Mouse (Mus musculus) natural killer cell, adult 2 months (primary cell): ENCODE results near the gene Gpd2.
A peak's percentile ranks its signal among the peaks of the same experiment; 100 is the strongest.

Experiments used
- DNase-seq, 2 experiments: peaks; one replicate each; pipeline ENCODE4 v3.0.0; 2022; ENCODE audit warnings: low spot score in 2 of 2

Gpd2 gene

DNA sequence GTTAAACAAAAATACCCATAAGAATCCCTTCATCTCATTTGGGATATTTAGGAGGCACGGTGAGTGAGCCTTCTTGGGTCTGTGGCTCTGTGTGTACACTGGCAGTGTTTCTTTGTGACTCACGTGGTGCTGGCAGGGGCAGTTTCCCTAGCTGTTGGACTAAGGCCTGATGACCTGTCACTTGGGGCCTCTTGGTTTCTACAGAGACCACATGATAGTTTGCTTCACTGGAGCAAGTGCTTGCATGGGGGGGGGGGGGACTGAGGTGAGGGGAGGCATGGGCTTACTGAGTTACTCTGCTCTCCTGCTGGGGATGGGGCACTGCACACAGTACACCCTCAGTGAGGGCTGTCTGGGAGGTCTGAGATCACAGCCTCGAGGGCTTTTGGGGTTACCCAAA is 64.1 kb downstream of the Gpd2 start:
- no peak for DNase-seq

DNA sequence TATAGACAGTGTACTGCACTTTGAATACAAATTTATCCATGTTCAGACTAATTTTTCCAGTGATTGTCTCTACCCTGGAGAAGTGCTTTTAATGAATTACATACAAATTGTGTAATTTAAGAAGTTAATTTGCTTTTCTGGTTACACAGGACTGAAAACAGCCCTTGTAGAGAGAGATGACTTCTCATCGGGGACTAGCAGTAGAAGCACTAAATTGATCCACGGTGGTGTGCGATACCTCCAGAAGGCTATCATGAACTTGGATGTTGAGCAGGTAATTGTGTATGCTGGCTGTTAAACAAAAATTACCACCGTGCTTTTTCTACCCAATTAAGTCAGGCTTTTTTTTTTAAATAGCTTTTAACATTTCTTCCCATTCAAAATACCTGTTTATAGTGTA is 66.8 kb downstream of the Gpd2 start:
- no peak for DNase-seq

DNA sequence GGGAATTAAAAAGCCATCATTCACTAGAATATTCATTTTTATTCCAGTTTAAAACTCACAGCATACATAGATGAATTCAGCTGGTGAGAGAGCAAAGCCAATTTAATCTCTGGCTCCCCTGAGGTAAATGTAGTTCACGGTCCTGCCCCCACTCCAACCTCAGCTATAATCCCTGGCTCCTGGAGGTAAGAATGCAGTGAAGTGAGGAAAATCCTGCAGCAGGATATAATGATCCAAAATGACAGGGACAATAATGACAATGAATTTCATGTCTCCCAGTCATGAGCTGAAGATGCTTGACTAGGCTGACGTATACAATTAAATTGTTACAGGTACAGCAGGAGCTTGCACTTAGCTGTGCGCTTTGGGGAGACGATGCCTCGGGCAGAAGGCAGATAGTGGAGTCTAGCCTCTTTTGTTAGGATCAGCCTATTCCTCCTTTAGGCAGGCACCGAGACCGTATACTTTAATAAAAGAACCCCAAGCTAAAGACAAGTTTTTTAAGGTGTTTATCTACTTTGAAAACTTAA is 74.9 kb downstream of the Gpd2 start:
- no peak for DNase-seq

DNA sequence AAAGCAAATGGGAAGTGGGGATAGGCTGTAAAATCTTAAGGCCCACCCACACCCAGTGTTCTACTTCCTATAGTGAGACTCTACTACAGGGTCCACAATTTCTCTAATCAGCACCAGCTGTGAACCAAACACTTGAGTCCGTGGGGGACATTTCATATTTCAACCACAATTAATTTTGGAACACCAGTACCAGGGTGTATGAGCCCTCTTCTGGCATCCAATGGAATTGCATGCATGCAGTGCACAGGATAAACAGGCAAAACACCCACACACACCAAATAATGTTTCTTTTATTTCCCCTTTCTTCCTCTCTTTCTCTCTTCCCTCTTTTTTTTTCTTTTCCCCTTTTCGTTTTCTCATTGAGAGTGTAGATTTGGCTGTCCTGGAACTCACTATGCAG is 78.6 kb downstream of the Gpd2 start:
- peak in 1 of 2 experiments; percentile 34 for DNase-seq

DNA sequence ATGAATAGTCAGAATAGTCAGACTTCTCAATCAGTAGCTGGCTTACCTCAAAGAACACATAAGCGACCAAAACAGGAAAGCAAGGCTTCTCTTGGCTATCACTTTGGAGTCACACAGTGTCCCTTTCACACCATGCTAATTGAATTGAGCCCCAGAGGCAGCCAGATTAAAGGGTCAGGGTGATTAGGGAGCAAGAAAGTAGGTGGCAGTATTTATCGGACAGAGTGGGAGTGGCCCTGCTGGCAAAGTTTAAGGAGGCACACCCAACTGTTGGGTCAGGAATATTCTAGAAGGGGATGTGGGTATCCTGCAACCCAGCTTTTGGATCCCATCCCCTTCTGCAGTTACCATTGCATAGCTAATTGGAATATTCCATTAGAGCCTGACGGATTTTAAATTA is 80.9 kb downstream of the Gpd2 start:
- DNase-seq: no peak

DNA sequence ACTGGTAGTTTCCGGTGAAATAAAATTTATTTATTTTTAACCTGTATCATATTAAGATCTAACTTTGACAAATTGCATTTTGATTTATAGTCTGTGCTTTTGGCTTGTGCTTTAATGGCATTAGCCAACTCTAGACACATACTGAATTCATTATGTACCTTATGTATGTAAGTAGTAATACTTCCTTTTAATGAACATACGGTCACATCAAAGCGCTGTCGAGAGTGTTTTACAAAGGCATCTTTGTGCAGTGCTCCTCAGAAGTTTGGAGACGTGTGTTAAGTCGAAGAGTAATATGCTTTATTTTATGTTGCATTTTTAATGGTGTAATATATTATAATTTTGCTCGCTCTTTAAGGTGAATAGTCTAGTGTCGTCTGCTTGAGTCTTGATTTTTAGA is 88.7 kb downstream of the Gpd2 start:
- no peak for DNase-seq

DNA sequence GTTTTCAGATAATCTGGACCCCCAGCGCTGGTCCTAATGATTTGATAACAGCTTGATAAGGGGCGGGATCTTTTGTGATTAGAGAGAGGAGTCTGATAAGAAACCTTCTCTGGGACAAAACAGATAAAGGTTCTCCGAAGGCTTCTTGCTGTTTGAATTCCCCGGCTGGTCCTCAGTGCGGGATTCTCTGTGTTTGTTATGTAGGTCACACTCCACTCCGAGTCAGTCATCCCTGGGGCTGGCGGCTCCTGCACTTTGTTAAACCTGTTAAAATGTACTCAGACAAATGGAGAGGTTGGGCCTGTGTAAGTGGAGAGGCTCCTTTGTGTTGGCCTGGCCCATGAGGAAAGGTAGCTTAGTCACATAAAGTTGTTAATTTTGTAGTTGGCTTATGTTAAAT is 91.9 kb downstream of the Gpd2 start:
- no peak for DNase-seq

DNA sequence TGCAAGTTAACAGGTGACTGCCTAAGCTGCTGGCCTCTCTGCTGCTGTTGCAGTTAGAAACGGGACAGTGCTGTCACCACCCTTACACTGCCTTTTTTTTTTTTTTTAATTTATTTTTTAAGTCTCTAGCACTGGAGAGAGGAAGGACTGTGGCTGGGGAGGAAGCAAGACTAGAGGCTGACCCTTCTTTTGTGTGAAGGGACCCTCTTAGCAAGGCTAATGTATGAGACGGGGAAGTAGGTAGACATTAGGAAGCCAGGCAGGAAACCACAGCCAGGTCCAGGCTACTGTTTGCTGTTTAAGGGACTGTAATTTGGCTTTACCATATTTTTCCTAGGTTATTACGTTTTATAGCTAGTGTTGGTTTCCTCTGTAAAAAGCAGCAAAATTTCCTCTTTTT is 93.4 kb downstream of the Gpd2 start:
- DNase-seq: peak in 1 of 2 experiments; percentile 1

DNA sequence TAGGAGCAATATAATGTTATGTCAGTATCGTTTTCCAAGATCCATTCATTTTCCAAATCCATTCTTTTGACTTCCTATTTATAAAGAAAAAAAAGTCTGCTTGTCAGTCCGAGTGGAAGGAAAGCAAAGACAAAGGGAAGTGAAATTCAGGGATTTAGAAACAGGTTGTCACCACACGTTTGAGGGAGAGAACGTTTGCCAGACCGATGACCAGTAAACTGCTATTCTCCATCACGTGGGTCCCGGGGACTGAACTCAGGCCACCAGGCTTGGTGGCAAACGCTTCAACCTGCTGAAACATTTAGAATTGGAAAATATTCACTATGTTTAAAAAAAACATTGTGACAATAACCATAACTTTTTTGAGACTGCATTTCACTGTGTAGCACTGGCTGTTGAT is 93.8 kb downstream of the Gpd2 start:
- no peak for DNase-seq

DNA sequence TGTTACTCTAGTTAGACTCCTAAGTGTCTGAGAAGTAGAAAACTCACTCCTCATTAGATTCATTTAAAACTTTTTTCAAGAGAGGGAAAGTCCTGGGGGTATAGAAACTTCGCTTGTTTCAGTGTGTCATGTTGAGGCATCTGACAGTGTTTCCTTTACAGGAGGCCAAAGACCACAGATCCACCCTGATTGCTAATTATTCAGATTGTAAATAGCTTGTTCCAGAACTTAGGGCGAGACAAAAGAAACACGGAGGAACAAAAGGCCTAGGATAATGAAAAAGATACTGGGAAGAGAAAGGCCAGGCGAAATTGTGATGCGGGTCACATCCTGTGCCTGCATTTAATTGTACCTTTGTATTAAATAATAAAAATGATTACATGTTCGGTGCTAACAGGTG is 96.0 kb downstream of the Gpd2 start:
- DNase-seq: no peak

DNA sequence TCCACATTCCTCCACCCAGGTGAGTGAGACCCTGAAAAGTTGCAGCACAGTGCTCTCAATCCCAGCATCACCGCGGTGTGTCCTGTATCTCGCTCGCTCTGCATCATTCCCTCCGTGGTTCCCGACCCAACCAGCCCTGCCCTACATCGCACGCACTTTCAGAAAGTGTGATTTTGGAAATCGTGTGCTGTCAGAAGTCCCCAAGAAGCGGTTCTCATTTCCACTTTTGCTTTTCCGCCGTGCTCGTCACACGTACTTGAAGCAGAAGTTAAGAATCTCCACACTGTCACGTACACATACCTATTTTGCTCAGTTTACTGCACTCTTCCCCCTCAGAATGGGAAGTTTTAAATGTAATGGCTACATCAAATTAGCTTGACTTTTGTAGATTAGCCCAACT is 98.0 kb downstream of the Gpd2 start:
- no peak for DNase-seq

DNA sequence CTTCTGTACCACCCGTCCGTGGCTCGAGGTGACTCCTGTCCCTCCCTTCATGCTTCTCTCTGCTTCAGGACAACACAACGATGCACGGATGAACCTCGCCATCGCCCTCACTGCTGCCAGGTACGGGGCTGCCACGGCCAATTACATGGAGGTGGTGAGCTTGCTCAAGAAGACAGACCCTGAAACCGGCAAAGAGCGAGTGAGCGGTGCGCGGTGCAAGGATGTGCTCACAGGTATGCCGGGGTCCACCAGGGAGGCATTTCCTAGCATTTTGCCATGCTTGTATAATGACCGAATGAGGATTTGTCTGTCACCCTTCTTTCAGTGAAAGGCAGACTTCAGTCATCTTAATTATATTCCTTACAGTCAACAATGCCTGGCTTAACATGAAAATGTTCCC is 101.3 kb downstream of the Gpd2 start:
- no peak for DNase-seq

DNA sequence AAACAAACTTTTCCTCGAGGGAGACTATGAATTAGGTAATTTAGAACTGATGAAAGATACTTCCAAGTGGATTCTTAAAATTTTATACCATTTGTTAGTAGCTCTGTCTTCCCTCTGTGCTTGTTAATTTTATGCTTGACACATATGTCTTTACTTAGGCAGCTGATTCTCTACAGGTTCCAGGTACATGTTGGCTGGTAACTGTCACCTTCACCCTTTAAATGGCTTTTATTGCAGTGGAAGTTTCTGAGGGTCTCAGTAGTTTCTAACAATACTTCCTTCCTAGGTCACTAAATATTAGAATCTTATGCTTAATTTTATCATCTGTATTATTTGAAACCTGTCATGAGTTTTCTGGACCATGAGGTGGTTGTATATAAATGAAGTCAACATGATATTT is 105.5 kb downstream of the Gpd2 start:
- DNase-seq: no peak

DNA sequence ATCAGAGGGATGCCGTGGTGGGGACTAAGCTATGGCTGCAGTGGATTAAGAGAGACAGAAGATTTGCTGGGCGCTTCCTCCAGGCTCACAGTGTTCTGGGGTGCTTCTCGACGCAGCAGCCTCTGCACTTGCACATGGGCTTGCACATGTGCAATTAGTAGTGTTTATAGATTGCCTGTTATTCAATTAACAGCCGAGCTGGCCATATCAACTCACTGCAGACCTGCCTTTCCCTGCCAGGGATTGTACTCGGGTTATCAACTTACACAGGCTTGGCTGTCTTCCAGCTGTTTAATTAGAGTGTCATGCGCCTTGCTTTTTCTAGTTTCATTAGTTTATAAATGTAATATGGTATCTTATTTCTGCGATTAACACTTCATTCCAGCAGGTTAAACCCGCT is 113.2 kb downstream of the Gpd2 start:
- no peak for DNase-seq

DNA sequence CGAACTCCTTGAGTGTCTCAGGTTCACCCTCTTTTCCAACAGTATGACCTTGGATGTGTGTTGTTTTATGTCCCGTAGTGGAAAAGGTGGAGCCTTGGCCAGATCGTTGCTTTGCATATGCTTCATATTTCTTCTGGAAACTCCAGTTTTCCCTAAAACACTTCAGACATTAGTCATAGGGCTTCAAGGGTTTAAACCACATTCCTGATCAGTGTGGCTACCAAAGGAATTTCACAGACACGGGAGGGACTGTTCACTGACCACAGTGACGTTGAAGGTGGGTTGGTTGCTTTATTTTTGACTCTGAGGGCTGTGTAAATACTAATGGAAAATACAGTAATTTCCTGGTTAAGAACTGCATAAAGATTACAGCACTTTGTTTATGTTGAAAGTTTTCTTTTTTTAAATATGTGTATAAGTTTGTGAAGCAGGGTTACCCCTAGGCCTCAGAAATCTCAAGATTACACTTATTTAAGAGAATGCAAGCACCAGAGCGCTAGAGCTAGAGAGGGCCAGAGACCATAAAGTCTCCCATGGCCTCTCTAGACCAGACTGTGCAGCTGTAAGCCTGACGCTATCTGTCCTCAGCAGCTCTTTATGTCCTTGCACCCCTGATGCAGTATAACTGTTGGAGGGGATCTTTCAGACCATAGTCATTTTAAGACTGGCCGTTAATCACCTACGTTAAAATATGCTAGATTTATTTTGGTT is 116.4 kb downstream of the Gpd2 start:
- no peak for DNase-seq

DNA sequence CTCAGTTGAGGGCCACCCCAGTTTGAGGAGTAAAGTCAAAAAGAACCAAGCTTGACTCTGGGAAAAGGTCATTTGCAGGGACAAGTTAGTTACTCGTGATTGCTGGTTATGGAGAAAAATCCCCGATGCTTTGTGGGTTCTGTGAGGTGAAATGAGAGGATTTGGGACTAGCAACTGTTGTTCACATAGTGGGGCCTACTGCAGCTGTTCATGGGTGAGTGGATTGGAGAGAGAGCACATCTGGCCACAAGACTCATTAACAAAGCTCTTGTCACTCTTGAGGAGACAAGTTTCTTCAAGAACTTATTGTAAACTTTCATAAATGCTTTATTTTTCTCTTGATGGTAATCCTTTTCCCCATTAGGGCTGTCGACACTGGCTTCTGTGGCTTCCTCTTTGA is 117.4 kb downstream of the Gpd2 start:
- no peak for DNase-seq

DNA sequence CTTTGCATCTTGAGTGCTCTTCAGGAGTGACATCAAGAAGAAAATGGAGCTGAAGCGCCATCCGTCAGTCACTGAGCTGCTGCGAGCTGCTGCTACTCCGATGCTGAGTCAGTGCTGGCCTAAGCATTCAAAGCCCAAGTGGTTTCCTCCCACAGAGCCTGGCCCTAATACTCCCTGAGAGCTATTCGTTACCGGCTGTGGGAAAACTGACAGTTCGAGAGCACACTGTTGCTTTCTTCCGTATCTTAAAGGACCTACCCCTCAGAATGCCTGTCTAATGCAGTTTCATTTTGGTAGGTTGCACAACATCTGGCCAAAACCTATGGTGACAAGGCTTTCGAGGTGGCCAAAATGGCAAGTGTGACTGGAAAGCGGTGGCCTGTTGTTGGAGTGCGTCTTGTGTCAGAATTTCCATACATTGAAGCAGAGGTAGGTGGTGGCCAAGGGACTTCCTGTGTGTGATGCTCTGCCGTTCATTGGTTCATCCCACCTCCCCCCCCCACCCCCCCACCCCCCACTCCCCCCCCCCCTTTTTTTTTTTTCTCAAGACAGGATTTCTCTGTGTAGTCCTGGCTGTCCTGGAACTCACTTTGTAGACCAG is 118.9 kb downstream of the Gpd2 start:
- no peak for DNase-seq

DNA sequence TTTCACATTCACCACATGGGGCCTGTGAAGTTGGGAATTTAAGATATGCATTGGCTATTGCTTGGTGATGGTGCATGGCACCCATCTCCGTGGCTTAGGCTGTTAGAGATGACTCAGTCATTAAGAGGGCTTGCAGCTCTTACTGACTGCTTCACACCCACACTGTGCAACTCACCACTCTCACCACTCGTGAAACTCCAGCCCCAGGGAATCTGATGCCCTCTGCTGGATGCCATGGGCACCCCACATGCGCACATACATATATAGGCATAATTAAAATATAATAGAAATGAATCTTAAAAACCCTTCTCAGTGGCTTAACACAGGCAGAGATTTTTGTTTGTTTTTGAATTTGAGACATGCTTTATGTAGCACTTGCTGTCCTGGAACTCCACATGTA is 125.1 kb downstream of the Gpd2 start:
- peak in 1 of 2 experiments; percentile 1 for DNase-seq

DNA sequence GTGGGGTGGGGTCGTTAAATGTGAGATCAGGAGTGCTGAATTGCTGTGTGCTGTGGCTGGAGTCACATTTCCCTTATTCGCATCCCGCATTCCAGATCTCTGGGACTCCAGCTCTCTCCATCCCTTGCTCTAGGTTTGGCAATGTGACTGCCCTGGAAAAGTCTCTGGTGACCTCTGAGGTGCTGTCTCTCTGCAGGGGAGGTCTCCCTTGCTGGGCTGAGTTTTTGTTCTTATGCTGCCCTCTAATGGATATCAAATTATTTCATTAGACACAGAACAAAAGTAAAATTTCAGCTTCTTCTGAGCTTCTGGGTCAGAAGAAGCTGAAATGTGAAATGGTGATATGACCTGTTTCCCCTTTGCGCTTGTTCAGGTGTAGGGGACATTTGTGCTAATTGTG is 137.2 kb downstream of the Gpd2 start:
- DNase-seq: no peak

DNA sequence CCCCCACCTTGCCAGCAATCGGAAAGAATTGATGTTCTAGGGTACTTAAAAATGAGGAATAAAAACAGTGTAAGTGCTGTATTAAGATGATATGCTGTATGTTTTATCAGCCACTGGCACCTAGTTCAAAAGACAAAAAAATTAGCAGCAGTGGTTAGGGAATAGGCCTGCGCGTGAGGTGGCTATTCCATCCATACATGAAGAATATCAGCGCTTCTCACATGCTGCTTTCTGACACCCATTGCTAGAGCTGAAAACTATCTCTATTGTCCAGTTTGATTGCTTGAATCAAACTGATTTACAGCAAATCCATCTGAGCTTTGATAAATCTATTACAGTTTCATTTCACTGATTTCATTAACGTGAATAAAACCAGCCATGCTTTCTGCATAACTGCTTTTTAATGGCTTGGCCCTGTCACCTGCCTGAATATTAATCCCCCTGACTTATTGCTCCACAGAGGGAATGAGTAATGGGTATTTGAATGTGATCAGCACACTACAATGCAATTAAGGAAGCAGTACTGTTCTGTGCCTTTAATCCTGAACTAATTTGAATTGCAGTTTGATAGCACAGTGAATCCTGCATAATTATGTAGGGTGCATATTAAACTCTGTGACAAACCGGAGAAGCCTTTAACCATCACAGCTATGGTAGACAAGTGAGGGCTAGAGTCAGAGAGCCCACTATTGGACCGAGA is 137.9 kb downstream of the Gpd2 start:
- no peak for DNase-seq

DNA sequence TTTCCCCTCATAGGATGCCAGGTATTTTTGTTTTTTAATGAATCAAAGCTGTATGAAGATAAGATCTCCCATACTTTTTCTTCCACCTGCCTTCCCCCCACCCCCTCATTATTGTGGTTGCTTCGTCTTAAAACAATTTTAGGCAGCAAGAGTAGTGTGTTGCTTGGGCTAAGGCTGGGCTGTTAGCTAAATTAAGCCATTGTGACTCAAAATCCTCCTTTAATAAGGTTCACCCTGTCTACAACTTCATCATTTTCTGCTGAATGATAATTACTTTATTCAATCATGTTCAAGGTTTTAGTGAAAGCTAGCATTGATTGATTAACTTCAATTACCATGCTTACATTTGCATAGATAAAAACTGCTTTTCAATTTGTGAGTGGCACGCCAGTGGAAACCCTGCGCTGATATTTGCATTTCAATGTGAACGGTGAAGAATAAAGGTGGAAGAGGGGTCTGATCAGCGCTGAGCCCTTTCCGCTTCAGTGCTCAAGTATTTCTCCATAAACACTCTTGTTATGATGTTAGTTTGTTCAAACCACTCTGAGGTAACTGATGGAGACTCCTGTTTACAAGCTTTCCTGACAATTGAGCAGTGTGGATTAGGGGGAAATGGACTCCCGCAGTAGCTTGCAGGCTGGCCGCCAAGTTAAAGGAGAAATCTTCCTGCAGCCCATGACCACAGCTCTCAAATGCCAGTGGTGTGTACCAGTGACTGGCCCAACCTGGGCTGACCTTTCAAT is 140.9 kb downstream of the Gpd2 start:
- DNase-seq: no peak

DNA sequence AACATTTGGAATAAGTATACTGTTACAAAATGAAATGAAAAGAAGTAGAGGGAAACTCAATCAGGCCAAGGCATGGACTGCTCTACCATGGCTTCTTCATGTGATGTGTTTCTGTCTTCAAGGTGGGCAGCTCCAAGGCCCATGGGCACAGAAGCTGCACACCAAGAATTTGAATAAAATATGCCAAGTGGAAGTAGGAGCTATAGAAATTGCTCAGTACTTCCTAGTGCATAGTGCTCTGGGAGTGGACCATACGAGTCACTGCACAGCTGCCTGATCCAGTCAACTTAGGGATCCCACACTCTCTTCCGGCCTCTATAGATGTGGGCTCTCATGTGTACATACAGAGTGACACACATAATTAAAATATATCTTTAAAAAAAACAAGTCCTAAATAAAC is 147.2 kb downstream of the Gpd2 start:
- no peak for DNase-seq
